Mouse (Mus musculus): ENCODE measurements around the gene Atp5g1.
A peak's percentile ranks its signal among the peaks of the same experiment; 100 is the strongest.

Gene Atp5g1

DNA sequence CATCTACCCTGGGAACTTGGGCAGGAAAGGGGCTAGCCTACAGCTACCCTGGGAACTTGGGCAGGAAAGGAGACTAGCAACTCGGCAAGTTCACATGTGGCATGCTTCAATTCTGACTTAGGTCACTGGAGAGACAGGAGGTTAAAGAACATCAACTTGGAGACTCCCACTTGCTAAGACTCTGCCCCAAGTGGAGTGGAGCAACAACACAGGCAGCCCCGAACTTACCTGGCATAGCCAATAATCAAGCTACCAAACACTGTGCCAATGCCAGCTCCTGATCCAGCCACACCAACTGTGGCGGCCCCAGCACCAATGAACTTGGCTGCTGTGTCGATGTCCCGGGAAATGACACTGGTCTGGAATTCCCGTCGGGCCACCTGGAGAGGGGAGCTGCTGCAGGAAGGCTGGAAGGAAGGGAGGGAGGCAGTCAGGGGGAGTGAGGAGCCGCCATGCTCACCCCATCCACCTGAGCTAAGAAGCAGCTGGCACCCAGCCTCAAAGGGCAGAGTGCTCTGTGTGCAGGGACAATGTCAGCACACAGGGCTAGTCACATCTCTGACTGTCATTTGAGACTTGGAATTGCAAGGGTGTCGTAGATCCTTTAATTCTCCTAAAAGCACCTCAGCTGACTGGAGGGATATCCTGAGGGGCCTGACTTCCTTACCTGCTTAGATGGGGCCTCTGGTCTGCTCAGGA, 2.0 kb downstream of the Atp5g1 start:
- DNase-seq (ENCODE audit: low read depth, low spot score), result no peak

DNA sequence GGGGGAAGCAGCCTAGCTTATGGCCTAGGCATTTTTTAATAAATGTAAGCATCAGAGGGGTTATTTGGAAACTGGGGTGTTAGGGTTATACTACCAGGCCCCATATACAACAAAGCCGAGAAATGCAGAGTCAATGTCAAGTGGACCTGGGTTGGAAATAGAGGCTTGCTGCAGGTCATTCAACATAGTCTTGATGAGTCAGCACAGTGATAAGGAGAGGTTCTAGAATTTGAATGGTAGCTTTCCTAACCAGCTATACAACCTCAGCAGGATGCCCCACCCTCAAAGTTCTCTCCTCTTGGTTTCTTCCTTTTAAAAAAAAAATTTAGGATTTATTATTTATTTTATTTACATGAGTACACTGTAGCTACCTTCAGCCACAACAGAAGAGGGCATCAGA, 4.5 kb downstream of the Atp5g1 start:
- DNase-seq (ENCODE audit: low read depth, low spot score), result no peak

- DNase-seq (ENCODE audit: low read depth, low spot score), result no peak
These were observed 5.1 kb downstream of the Atp5g1 start for GRCm38 (mm10) chr11:96070353-96070752.

DNA sequence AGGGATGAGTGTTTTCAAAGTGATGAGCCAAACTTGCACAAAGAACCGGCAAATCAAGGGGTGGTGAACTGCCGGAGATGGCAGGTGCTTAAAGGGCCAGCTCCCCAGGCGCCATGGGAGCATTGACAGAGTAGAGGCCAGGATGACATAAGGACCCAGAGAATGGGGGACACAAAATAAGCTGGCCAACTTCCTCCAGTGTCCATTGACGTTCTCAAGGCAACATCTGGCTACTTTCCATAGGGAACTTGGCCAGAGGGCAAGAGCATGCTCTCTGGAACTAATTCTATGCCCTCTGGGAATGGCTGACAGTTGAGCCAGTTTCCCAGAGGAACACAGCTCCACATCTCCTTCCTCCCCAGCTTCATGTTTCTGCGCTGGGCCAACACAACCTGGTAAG, 7.2 kb downstream of the Atp5g1 start:
- DNase-seq (ENCODE audit: low read depth, low spot score), result no peak

DNA sequence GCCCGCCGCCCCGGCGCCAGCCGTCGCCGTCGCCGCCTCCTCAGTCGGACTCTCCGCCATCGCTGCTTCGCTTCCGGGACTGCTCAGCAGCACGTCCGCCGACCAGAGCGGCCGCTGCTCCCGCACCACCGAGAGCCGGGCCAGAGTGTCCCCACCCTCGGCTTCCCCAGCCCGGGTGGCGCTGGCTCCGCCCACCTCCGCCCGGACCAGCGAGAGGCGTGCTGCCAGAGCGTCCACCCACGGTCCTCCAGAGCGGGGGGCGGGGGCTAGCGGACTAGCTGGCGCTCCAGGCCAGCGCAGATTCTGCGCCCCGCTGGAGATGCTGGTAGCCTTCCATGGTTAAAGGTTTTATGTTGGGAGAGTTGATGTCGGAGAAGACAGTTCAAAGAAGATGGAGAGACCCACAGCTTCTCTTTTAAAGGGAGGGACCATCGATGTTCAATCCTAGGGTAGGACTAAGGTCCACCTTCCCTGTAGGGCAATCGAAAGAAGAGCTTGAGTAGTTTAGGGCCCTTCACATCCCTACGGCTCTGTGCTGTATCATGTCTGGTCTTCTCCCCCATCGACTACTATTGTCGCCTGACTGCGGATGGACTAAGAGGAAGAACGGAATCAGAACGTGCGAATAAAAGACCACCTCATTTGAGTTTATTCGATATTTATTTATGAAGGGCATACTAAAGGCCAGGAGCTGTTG, 10.1 kb downstream of the Atp5g1 start, which contains the start of gene Ube2z:
Gene Ube2z, minus strand, starts transcription at position 174 of the 697 bp plus-strand sequence.
- DNase-seq (ENCODE audit: low read depth, low spot score), result peak; percentile 95

DNA sequence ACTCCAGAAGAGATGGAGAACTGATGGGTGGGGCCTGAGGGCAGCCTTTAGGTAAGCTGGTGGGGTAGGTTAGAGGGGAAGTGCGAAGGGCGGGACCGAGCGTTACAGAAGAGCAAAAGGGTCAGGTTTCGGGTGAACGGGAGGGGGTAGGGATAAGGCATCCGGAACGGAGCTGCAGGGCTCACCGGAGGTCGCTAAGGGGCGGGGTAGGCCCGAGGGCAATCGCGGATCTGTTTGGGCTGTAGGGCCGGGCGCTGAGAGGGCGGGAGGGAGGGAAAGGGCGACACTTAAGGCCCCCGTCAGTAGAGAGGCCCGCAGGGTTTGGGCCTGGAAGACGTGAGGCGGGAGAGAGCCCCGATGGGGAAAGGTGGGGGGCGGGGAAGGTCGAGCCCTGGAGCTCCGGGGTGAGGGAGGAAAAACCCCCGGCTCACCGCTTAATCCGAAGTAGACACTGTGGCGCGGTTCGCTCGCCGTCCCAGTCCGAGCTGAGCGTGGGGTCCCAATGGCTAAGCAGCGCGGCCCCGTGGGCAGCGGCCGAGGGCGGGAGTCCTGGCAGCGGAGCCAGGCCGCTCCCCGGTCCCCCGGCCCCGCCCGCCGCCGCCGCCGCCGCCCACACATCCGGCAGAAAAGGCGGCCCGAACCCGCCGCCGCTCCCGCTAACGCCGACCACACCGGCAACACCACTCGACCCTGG, 10.8 kb downstream of the Atp5g1 start:
- peak; percentile 17 for DNase-seq (ENCODE audit: low read depth, low spot score)

- no peak for DNase-seq (ENCODE audit: low read depth, low spot score)
These were observed 17.2 kb downstream of the Atp5g1 start for GRCm38 (mm10) chr11:96058309-96058708.

- DNase-seq (ENCODE audit: low read depth, low spot score), result no peak
These were observed 24.6 kb downstream of the Atp5g1 start for GRCm38 (mm10) chr11:96050854-96051253.

DNA sequence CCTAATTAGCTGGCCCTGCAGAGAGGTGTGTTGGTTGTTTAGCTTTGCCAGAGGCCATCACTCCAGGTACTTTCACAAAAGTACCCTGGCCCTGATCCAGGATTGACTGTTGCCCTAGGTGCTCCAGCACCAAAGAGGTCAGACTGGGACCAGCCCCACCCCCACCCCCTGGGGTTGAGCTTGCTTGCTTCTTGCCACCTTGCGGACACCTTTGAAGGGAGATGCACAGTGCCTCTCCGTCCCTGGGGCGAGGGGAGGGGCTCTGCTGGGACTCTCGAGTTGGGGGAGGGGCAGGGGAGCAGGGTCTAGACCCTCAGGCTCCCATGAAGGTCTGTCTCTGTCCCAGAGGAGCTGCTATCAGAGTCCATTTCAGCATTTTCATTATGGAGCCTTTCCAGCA, 25.5 kb downstream of the Atp5g1 start:
- DNase-seq (ENCODE audit: low read depth, low spot score), result no peak

DNA sequence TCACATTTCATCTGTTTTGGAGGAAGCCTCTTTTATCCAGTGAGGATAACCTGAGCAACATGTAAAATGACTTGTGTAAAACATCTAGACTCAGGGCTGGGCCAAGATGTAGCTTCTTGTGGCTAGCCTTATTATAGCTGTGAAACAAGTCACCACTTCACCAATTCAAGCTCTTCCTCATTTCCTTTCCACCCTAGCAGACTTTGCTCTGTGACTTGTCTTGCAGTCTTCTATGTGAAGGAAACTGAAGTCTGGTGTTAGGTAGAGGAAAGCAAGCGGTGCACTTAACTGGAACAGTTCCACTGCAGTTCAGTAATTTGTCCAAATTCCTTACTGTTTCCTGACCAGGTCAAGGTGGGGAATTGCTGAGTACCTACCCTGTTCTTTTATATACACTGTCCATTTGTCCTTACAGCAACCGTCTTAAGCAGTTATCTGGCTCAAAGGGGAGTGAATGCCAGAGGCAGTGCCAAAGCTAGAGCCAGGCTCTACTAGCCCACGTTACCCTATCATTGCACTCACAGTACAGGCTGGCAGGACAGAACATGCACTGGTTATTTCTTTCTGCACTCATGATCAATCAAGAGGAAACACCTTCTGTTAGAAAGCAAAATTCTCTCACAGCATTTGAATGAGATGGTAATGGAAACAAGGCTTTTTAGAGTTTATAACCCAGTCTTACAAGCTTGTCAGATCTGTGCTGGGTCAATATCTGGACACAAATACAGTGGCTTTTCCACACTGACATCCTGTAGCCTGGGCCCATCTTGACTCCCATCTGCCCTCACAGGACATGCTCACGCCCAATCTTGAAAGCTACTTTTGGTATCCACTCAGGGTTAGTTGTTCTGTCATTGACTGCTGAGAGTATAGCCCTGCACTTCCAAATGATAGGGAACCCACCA, 27.7 kb downstream of the Atp5g1 start:
- no peak for DNase-seq (ENCODE audit: low read depth, low spot score)

- no peak for DNase-seq (ENCODE audit: low read depth, low spot score)
These were observed 28.7 kb downstream of the Atp5g1 start for GRCm38 (mm10) chr11:96046793-96047192.

DNA sequence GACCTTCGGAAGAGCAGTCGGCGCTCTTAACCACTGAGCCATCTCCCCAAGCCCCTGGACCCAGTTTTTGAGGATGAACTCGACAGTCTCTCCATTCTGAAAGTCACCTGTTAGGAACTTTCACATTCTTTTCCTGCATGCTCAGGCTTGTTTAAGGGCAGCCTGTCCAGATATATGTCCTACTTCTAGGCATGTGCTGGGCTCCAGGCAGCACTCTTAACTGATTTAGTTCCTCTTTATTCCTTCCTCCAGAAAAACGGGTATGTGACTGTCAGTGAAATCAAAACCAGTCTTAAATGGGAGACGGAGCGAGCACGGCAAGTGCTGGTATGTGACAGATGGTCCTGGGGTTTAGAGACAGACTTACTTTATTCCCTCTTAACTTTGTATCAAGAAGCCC, 29.4 kb downstream of the Atp5g1 start:
- no peak for DNase-seq (ENCODE audit: low read depth, low spot score)

DNA sequence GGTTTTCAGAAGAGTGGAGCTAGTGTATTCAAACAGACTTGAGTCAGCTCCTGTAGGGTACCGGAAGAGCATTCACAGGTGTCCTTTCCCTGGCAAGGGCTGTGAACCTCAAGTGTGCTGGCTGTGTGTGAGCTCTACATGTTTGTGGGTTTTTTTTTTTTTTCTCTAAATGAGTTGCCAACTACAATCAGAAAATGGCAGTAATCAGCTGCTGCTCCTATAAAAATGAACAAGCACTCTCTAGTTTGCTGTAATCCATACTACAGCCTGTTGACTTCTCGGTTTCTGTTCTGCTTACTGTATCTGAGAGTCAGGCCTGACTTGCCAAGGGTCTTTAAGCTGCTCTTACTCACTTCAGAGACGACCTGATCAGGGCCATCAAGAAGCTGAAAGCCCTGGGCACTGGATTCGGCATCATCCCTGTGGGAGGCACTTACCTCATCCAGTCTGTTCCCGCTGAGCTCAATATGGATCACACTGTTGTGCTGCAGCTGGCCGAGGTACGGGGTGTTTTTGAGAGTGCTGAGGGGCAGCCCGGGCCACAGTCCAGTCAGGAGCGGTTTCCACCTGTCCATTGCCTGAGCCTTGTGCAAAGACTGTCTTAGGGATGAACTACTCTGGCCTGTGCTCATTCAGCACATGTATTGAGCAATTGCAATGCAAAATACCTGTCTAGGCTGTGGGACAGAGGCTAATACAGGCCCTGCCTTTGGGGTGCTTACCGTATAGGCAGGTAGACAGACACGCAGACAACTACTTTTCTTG, 30.5 kb downstream of the Atp5g1 start:
- no peak for DNase-seq (ENCODE audit: low read depth, low spot score)

- DNase-seq (ENCODE audit: low read depth, low spot score), result no peak
These were observed 36.9 kb downstream of the Atp5g1 start for GRCm38 (mm10) chr11:96038560-96038959.

DNA sequence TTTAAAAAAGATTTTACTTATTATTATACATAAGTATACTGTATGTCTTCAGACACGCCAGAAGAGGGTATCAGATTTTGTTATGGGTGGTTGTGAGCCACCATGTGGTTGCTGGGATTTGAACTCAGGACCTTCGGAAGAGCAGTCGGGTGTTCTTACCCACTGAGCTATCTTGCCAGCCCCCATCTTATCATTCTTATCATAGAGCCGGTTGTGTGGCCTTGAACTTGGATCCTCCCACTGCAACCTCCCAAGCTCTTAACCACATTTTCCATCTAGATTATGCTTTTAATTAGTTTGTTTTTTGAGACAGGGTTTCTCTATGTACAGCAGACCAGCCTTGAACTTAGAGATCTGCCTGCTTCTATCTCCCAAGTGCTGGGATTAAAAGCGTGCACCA, 38.0 kb downstream of the Atp5g1 start:
- DNase-seq (ENCODE audit: low read depth, low spot score), result no peak

DNA sequence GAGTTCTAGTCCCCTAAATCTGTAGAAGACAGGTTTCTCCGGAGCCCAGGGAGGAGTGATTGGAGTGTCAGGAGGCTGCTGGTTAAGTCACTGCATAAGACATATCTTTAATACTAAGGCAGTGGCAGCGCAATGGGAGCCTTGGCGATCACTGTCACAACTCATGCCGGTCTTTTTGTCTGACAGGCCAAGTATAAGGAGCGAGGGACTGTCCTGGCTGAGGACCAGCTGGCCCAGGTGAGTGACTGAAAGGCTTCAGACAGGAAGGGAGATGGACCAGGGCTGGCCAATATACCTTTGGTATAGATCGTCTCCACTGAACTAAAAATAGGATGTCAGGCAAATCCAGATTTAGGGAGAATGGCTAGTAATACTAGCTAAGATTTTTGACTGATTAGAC, 40.3 kb downstream of the Atp5g1 start:
- peak; percentile 5 for DNase-seq (ENCODE audit: low read depth, low spot score)

DNA sequence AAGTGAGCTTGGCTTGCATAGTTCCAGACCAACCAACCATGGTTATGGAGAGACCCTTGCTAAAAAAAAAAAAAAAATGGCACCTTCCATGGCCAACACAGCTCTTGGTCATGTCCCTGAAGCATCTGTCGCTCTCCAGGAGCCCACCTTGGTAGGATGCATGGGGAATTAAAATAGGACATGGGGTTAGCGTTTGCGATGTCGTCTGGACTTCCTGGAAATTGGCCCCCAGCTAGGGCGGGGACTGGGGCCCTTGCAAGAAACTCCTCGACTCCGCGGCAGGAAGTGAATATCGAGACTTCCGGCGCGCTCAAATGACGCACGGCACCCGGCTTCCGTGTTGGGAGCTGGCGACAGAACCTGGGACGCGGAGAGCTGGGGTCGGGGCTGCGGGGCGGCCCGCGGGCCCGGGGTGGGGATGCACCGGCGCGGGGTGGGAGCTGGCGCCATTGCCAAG, 40.8 kb downstream of the Atp5g1 start, which contains the start of gene Snf8:
Gene Snf8, plus strand, starts transcription at position 290 of the 457 bp plus-strand sequence.
- DNase-seq (ENCODE audit: low read depth, low spot score), result peak; percentile 88

DNA sequence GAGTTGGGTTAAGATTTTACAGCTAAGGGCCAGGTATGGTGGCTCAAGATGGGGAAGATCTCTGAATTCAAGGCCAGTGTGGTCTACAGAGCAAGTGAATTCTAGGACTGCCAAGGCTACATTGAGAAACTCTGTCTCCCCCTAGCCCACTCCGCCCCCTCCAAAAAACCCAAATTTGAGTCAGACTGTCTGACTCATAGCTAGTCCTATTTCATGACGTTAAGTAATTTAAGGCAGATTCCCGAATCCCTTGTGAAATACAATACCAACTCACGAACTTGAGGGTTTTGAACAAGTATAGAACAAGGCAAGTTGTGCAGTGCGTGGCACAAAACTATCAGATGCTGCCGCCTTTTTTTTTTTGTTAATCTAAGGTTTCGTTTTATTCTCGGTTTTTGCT, 41.4 kb downstream of the Atp5g1 start:
- DNase-seq (ENCODE audit: low read depth, low spot score), result no peak

DNA sequence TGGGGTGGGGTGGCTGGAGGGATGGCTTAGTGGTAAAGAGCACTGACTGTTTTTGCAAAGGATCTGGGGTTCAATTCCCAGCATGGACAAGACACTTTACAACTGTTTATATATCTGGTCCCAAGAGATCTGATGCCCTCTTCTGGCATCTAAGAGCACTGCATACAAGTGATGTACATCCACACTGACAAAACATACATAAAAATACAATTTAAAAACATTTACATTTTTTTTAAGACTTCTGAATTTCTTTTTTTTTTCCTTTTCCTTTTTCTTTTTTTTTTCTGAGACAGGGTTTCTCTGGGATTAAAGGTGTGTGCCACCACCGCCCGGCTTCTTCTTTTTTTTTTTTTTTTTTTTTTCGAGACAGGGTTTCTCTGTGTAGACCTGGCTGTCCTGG, 42.2 kb downstream of the Atp5g1 start:
- DNase-seq (ENCODE audit: low read depth, low spot score), result no peak

- no peak for DNase-seq (ENCODE audit: low read depth, low spot score)
These were observed 43.8 kb downstream of the Atp5g1 start for GRCm38 (mm10) chr11:96031701-96032100.

- DNase-seq (ENCODE audit: low read depth, low spot score), result no peak
These were observed 44.9 kb downstream of the Atp5g1 start for GRCm38 (mm10) chr11:96030571-96030970.
